Mouse (Mus musculus) spleen, adult 2 months (tissue): Measurements from ENCODE around the gene Timm10.

Experiments used
- CTCF ChIP-seq: fragments of 200-500 bp; IDR thresholded peaks from 2 replicates; pipeline ENCODE4 v1.5.1; 2011; ENCODE audit warnings: mild to moderate bottlenecking, inconsistent platforms; ENCODE audit not compliant: insufficient read depth, insufficient read length, insufficient replicate concordance; ENCODE audit errors: extremely low read depth
- POLR2A ChIP-seq: fragments of 200-500 bp; IDR thresholded peaks from 2 replicates; pipeline ENCODE4 v1.6.1; 2011; ENCODE audit warnings: low read depth, low read length, inconsistent platforms

- TF ChIP-seq POLR2A: no peak
- no peak for TF ChIP-seq CTCF
These were observed 42.2 kb downstream of the Timm10 start for GRCm38 (mm10) chr2:84868977-84869376.
